Mouse (Mus musculus) myocyte (in vitro differentiated cells): Measurements from ENCODE around the gene Dnlz.

Experiments used
- E2F4 ChIP-seq: IDR thresholded peaks from one replicate; pipeline ENCODE4 v1.6.1; 2011; ENCODE audit warnings: mild to moderate bottlenecking, control low read depth, moderate library complexity; ENCODE audit not compliant: insufficient read depth
- MAX ChIP-seq: IDR thresholded peaks from one replicate; pipeline ENCODE4 v1.6.1; 2011; ENCODE audit warnings: low read depth, mild to moderate bottlenecking, control low read depth
- POLR2A ChIP-seq: IDR thresholded peaks from one replicate; pipeline ENCODE4 v1.6.1; 2011; ENCODE audit warnings: low read depth, mild to moderate bottlenecking, control low read depth, moderate library complexity; ENCODE audit not compliant: insufficient read length
- POLR2AphosphoS2 ChIP-seq: IDR thresholded peaks from one replicate; pipeline ENCODE4 v1.6.1; 2011; ENCODE audit warnings: low read depth, control low read depth; ENCODE audit not compliant: insufficient read length
- REST ChIP-seq: IDR thresholded peaks from one replicate; pipeline ENCODE4 v1.6.1; 2011; ENCODE audit warnings: mild to moderate bottlenecking, control low read depth, moderate library complexity; ENCODE audit not compliant: insufficient read depth, insufficient read length
- SRF ChIP-seq: IDR thresholded peaks from one replicate; pipeline ENCODE4 v1.6.1; 2011; ENCODE audit warnings: low read depth; ENCODE audit not compliant: control insufficient read depth, insufficient read length
- TCF3 ChIP-seq: IDR thresholded peaks from one replicate; pipeline ENCODE4 v1.6.1; 2011; ENCODE audit warnings: low read depth, control low read depth; ENCODE audit not compliant: insufficient read length

DNA sequence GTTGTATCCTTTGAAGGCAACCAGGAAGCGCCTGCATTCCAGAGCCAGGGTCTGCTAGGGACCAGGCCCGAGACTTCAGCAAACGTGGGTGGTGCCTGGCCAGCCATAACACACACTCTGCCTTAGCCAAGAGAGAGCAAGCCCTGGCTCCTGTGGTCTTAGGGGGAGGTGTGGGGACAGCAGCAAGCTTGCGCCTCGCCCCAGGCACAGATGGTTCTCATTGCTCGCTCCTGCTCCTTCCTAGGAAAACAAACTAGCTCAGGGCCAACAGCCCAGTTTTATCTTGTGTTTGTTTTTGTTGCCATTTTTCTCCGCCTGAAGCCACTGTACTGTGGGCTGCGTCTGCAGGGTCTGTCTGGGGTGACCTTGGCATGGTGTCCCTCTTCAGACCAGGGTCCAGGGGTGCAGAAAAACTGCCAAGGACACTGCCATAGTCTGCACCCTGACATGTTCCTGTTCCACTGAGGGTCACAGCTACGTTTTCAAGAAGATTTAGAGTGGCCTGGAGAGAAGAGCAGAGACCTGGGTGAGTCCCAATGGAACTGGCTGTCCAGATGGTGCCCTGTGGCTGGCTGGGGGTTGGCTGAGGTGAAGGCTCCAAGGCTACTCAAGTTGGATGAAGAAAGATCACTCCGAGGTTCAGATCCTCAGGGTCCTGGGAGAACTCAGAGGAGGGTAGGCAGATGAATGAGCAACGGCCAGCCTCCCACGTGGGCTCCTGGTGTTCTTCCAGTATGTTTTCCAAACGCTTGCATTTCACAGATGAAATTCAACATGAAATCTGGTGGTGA, 37.4 kb downstream of the Dnlz start:
- no peak for TF ChIP-seq E2F4
- no peak for TF ChIP-seq REST
- TF ChIP-seq POLR2A = no peak
- TF ChIP-seq SRF = no peak
- TF ChIP-seq MAX = no peak
- TF ChIP-seq TCF3 = no peak
- no peak for TF ChIP-seq POLR2AphosphoS2
